Mouse (Mus musculus) embryo, embryonic 11 days (tissue): ENCODE results near the gene Proca1.
A peak's percentile ranks its signal among the peaks of the same experiment; 100 is the strongest.

ENCODE experiments used
- DNase-seq: peaks from one replicate; pipeline ENCODE4 v3.0.0-alpha.2; 2015

Proca1 gene

DNA sequence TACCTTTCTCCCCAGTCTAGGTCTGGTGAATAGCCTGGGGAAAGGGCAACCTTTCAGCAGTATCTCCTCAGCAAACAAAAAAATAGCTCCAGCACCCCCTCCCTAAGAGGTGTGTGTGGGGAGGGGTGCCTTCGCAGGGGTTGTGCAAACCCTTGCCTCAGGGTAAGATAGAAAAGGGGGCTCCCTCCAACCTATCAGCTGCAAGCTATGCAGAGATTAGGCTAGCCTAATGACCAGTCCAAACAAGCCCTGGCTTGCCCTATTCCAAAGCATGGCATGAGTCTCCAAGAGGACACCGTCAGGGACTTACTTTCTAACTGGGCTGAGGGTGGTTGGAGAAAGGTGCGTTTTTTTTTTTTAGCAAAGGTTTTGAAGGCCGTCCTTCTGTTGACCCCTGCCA lies 27.0 kb upstream of the Proca1 start:
- DNase-seq = no peak

DNA sequence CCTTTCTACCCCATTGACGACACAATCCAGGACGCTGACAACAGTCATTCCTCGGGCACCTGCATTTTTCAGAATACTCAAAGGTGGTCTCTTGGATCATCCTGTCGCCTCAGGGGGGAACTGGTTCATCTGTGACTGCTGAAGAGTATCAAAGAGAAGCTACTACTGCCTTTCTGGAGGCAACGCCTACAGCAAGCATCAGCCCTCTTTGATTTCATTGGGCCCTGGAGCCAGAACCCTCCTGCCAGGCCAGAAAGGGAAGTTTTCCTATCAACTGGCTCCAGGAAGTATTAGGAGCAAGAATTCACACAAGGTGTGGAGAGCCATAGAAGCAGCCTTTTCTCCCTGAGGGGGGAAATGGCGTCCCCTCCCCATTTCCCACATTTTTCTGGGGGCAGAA lies 26.6 kb upstream of the Proca1 start:
- DNase-seq = no peak

DNA sequence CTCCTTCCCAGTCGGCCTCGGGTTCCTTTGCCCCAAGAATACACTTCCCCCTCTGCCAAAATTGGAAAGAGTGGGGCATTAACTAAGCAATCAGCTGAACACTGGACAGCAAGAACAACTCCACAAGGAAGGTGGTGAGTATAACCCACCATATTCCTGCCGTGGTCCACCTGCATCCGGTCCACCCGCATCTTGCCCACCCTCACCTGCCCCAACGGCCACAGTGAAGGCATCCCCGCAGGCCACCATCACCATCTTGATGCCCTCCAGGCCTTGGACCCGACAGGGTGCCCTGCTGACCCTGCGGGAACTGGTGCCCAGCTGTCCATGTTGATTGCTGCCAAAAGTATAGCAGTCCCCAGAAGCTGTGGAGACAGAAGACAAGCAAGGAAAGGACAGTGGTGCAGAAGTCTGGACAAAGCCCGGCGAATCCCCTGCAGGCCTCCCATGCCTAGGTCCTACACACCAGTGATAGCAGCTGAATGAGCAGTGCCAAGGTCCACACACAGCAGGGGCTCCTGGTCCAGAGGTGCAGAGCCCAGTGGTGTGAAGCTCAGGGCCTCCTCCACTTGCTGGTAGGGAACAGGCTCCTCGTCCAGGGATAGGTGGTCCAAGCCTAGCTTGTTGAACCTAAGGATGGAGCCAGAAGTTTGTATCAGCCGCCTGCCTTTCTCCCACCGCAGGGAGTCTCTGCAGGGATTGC lies 25.8 kb upstream of the Proca1 start:
- no peak for DNase-seq

- DNase-seq = no peak
Measured at GRCm38 (mm10) chr11:78168541-78169468, 24.4 kb upstream of the Proca1 start.

DNA sequence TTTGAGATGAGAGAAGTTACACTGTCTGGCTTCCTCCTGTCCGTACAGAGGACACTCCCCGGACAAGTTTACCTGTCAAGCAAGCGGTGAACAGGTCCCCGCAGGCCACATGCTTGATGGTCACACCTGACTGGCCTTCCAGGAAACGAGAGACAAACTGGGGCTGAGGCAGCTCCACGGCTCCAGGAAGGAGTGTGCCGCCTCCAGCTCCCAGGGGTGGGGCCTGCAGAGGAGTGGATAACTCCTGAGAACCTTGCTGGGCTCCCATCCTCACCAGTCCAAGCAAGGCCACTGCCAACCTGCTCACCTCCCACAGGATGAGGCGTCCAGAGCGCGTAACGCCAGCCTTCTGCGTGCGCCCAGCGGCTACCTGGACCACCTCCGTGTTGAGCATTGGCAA lies 22.9 kb upstream of the Proca1 start:
- DNase-seq = no peak

DNA sequence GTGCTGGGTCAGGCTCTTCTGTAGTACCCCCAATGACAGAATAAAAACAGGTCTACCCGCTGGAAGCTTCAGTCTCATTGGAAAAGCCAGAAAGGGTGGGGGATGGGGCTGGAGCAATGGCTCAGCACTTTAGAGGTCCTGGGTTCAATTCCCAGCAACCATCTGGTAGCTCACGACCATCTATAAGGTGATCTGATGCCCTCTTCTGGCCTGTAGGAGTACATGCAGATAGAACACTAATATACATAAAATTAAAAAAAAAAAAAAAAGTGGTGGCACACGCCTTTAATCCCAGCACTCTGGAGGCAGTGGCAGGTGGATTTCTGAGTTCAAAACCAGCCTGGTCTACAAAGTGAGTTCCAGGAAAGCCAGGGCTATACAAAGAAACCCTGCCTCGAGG lies 21.9 kb upstream of the Proca1 start:
- DNase-seq = no peak

GRCm38 (mm10) chr11:78172034-78172747 lies 21.0 kb upstream of the Proca1 start:
- DNase-seq = no peak

GRCm38 (mm10) chr11:78172748-78173383 lies 20.3 kb upstream of the Proca1 start:
- DNase-seq = no peak

DNA sequence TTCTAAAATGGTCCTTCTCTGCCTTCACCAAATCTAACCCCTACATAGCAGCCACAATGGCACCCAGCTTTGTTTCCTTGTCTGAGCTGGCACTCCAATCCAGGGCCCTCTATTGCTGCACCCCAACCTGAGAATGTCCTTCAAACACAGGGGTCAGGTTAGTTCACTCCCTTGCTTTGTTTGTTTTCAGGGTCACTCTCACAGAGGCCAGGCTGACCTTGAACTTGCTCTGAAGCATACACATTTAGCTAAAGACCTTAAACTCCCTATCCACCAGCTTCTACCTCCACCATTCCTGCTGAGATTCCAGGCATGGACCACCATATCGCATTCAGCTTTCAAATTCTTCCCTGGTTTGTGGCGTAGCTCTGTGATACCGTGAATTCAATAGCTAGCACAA lies 18.7 kb upstream of the Proca1 start:
- DNase-seq = no peak

DNA sequence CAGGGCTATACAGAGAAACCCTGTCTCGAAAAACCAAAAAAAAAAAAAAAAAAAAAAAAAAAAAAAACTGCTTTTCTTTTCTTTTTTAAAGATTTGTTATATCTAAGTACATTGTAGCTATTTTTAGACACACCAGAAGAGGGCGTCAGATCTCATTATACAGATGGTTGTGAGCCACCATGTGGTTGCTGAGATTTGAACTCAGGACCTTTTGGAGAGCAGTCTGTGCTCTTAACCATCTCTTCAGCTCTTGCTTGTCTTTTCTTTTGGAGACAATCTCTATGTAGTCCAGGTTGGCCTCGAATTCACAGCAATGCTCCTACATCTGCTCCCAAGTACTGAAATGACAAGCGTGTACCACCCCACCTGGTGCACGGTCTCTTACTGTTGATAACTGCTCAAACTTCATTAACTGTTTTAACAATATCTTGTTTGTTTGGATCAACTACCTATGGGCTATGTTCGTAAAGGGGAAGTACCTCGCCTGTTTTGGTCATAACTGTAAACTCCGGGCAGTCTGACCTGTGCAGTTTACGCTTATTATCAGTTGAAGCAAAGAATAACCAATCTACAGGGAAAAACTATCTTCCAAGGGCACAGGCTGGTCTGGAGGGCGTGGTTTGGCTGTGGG lies 17.3 kb upstream of the Proca1 start:
- no peak for DNase-seq

- peak; percentile 97 for DNase-seq
Measured at GRCm38 (mm10) chr11:78176402-78176862, 16.8 kb upstream of the Proca1 start, which contains the start of the genes Nek8 and Tlcd1. Gene Nek8, minus strand, starts transcription at chr11:78176675. Gene Tlcd1, plus strand, starts transcription at chr11:78176711.

GRCm38 (mm10) chr11:78176905-78177331 lies 16.3 kb upstream of the Proca1 start:
- DNase-seq = peak; percentile 29

DNA sequence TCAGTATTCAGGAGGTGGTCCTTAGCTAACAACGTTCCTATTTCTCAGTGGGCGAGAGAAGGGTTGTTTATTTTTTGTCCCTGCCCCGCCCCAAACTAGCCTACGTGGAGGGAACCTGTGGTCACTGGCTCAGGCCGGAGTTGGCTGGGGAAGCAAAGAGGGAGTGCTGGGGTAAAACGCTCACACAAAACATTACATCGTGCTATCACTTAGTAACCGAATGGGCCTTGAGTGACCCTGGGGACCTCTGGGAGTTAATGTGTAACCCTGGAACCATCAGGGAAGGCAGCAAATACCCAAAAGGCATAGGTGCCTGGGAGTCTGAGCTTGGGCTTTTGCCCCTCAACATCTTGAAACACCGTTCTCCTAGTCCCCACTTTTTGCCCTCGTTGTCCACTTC lies 15.8 kb upstream of the Proca1 start:
- peak; percentile 54 for DNase-seq

DNA sequence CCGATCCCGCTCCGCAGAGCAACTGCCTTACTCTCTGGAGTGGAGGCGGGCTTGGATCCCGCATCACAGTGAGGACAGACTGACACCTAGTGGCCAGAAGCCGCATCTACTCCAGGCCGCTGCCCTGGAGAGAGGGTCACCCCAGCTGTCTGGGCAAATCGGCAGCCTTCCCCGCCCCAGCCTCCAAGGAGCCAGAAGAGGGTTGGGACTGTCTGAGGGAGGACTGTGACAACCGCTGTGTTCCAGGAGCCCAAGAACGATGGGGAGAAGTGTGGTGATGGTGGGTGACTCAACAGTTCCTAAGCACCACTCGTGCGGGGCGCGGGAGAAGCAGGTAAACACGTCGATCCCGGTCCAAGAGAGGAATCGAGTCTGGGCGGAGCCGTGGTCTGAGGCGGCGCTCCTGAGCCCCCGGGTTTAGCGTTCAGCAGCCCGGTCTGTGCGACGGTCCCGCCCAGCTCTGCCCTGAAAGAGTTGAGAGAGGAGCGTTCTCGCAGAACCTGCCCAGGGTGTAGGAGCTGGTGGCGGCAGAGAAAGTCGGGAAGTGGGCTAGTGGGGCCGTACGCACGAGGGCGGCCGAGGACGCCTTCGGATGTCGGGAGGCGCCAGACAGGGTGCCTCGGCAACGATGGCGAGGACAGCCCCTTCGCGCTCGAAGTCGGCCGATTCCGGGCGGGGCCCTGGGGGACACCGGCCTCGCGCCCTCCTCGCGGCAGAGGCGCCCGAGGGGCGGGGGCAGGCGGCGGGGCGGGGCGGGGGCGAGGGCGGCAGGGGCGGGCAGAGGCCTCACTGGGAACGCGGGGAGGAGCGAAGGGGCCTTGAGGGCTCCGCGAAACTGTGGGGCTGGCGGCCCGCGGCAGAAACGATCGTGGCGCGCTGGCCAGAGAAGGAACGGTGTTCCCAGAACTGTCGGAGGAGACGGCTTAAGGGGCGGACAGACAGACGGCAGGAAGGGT lies 15.0 kb upstream of the Proca1 start:
- peak; percentile 96 for DNase-seq

- DNase-seq = peak; percentile 68
Measured at GRCm38 (mm10) chr11:78178859-78179437, 14.2 kb upstream of the Proca1 start.

GRCm38 (mm10) chr11:78179438-78179999 lies 13.7 kb upstream of the Proca1 start:
- no peak for DNase-seq

DNA sequence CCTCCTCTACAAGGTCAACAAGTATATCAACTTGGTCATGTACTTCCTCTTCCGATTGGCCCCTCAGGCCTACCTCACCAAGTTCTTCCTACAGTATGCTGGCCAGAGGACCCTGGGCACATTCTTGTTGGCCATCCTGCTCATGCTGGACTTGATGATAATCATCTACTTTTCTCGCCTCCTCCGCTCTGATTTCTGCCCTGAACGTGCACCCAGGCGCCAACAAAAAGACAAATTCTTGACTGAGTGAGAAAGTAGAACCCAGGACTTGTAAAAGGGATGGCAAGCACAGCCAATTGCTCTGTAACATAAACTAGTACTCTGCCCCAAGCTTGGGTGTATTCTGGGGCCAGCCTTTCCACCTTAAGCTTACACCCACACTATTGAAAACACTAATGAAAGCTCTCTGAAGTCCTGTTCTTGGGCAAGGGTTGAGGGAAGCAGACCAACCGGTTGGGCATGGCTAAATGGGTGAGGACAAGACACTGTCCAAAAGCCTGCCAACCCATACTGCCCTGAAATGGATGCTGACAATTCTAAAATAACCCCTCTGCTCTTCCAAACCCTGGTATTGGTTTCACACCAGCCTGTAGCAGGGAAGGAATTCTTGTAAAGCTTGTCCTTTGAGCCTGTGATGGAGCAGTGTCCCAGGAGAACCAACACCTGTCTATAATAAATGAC lies 13.0 kb upstream of the Proca1 start:
- no peak for DNase-seq

GRCm38 (mm10) chr11:78181830-78182357 lies 11.3 kb upstream of the Proca1 start:
- DNase-seq = no peak

- DNase-seq = no peak
Measured at GRCm38 (mm10) chr11:78182450-78182849, 10.7 kb upstream of the Proca1 start.
